Comparison of ENCODE assay signal across 19 mouse cellular contexts in genomic region chr17:66708748-66709147, GRCm38 (mm10).
"Had no signal": no experiment of that assay in that cellular context is flagged by ENCODE, and none has a peak within 500 bp of the region (broad histone marks: within the 10 kb centered on the region; RNA-seq: fewer than 3 reads in every experiment).

No protein-coding gene starts in this region.

- H3K4me2 ChIP-seq: kidney, embryonic 15.5 days; limb, embryonic 12.5 days; limb, embryonic 15.5 days; liver, embryonic 11.5 days; liver, embryonic 15.5 days; midbrain, embryonic 13.5 days had no signal

- H3K36me3 ChIP-seq: limb, embryonic 12.5 days; limb, embryonic 15.5 days; liver, embryonic 15.5 days; midbrain, embryonic 13.5 days had no signal

- H3K4me1 ChIP-seq: liver, embryonic 15.5 days had no signal

- ATAC-seq: hindbrain, embryonic 16.5 days; midbrain, embryonic 13.5 days; midbrain, embryonic 16.5 days had no signal

- H3K4me3 ChIP-seq: kidney, embryonic 15.5 days; limb, embryonic 12.5 days; limb, embryonic 15.5 days; liver, embryonic 15.5 days; midbrain, embryonic 13.5 days had no signal

- H3K27me3 ChIP-seq: kidney, embryonic 15.5 days; limb, embryonic 12.5 days; limb, embryonic 15.5 days; liver, embryonic 15.5 days; midbrain, embryonic 13.5 days had no signal

- DNase-seq: kidney, adult 11 months; kidney, adult 8-10 months; kidney, postnatal 10 days; kidney, postnatal 36 days; left cerebral cortex, postnatal 4 days; right cerebral cortex, adult 18-20 months; right cerebral cortex, postnatal 14 days; right cerebral cortex, postnatal 4 days; thymus, adult 2 months; thymus, postnatal 14 days; thymus, postnatal 4 days had no signal

- H3K9me3 ChIP-seq: kidney, embryonic 15.5 days; limb, embryonic 12.5 days; limb, embryonic 15.5 days; liver, embryonic 15.5 days; midbrain, embryonic 13.5 days had no signal

- H3K27ac ChIP-seq: kidney, embryonic 15.5 days; limb, embryonic 12.5 days; limb, embryonic 15.5 days; liver, embryonic 15.5 days; midbrain, embryonic 13.5 days had no signal

- H3K9ac ChIP-seq: kidney, embryonic 15.5 days; limb, embryonic 12.5 days; limb, embryonic 15.5 days; liver, embryonic 15.5 days; midbrain, embryonic 13.5 days had no signal
